Mouse (Mus musculus) thymus, postnatal 10 days (tissue): Measurements from ENCODE around the gene Dusp2.

Experiments used
- DNase-seq, 2 experiments: peaks; one replicate each; pipeline ENCODE4 v3.0.0; 2021; ENCODE audit warnings: low spot score in 2 of 2

Dusp2 gene

GRCm38 (mm10) chr2:127367126-127367820, 31.3 kb downstream of the Dusp2 start:
- DNase-seq = no peak

GRCm38 (mm10) chr2:127369703-127370376, 33.9 kb downstream of the Dusp2 start:
- DNase-seq = no peak

- DNase-seq = no peak
Observed at GRCm38 (mm10) chr2:127370561-127371483, 34.9 kb downstream of the Dusp2 start.

GRCm38 (mm10) chr2:127371484-127371861, 35.5 kb downstream of the Dusp2 start:
- DNase-seq = no peak

GRCm38 (mm10) chr2:127372082-127372481, 36.1 kb downstream of the Dusp2 start:
- DNase-seq = no peak

GRCm38 (mm10) chr2:127374131-127374530, 38.2 kb downstream of the Dusp2 start:
- no peak for DNase-seq

- DNase-seq = no peak
Observed at GRCm38 (mm10) chr2:127375087-127375486, 39.1 kb downstream of the Dusp2 start.

GRCm38 (mm10) chr2:127375759-127376341, 39.9 kb downstream of the Dusp2 start:
- DNase-seq = peak; percentile 11 to 46

- DNase-seq = no peak
Observed at GRCm38 (mm10) chr2:127376423-127377051, 40.6 kb downstream of the Dusp2 start.

GRCm38 (mm10) chr2:127377942-127378610, 42.1 kb downstream of the Dusp2 start:
- no peak for DNase-seq

- no peak for DNase-seq
Observed at GRCm38 (mm10) chr2:127378611-127378990, 42.6 kb downstream of the Dusp2 start.

- DNase-seq = no peak
Observed at GRCm38 (mm10) chr2:127379250-127379649, 43.3 kb downstream of the Dusp2 start.

GRCm38 (mm10) chr2:127383881-127384280, 47.9 kb downstream of the Dusp2 start:
- no peak for DNase-seq

GRCm38 (mm10) chr2:127387521-127387920, 51.6 kb downstream of the Dusp2 start:
- DNase-seq = no peak
